Mouse (Mus musculus): ENCODE results near the gene Cntrob. TPM values are rescaled to one million over a fixed set of nuclear protein-coding genes. Genes with fewer than 3 reads are reported as not detected.
A peak's percentile ranks its signal among the peaks of the same experiment; 100 is the strongest.

Cntrob gene
- 10.3 and 15.7 TPM in 2 replicates for polyA plus RNA-seq (2014; fragmentation: Nextera tagmentation; extraction: Ambion mirVana)

DNA sequence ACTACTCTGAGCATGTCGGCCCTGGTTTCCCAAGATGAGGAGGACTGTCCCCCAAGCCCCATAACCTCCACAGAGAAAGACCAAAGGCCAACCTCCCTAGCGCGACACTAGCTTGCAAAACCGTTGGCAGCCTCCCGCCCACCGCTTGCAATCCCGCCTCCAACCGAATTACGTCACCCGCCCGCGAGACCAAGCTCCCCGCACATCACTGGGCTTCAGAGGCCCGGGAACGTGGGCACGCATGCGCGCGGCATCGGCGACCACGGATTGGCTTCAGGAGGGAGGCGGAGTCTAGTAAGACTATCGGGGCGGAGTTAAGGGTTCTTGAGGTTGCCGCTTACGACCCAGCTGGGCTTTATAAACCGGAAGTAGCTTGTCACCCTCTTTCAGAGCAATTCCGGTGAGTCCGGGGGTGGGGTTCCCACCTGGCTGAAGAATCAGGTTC is at the start of gene Cntrob, which contains the start of gene Trappc1:
Gene Cntrob, minus strand, starts transcription at position 109 of the 445 bp plus-strand sequence.
Gene Trappc1, plus strand, starts transcription at position 314 of the 445 bp plus-strand sequence.
- H3K4me2 ChIP-seq (ENCODE audit: low read depth, low read length): peak within 1 kb of the TSS; percentile 99
- H3K36me3 ChIP-seq (ENCODE audit: control insufficient read depth, insufficient read depth, low read length): no peaks in the 10 kb centered on the region
- peak within 1 kb of the TSS; percentile 80 for H3K9ac ChIP-seq (replicated peaks; ENCODE audit: low read depth, low read length)
- peak within 1 kb of the TSS; percentile 88 for H3K27ac ChIP-seq (ENCODE audit: low read depth, low read length)
- ATAC-seq (ENCODE audit: low read depth): peak; percentile 94
- peaks cover 35% of the 10 kb centered on the region for H3K4me1 ChIP-seq (ENCODE audit: control insufficient read depth, insufficient read depth, low read length)
- under 1% methylated on average over 30 of the region's 30 CpGs for WGBS
- peak within 1 kb of the TSS; percentile 57 for H3K4me3 ChIP-seq (ENCODE audit: low read depth, low read length)
- no peaks in the 10 kb centered on the region for H3K27me3 ChIP-seq (ENCODE audit: control insufficient read depth, insufficient read depth, low read length)
- no peaks in the 10 kb centered on the region for H3K9me3 ChIP-seq (ENCODE audit: control insufficient read depth, low read length)

DNA sequence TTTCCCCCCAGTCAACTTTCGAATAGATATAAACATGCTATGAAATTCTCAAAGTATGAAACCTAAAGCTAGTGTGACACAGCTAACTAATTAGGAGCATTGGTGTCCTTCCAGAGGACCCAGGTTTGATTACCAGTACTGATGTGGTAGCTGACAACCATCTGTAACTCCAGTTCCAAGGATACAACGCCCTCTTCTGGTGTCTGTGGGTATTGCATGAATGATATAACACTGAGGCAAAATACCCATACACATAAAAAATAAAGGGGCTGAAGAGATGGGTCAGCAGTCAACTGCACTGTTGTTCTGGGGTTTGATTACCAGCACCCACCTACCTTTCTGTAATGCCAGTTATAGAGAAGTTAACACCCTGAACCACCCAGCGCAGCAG is 49.2 kb upstream of the Cntrob start:
- 68% methylated on average over 3 of the region's 3 CpGs for WGBS
- no peak for ATAC-seq (ENCODE audit: low read depth)
- H3K27me3 ChIP-seq (ENCODE audit: control insufficient read depth, insufficient read depth, low read length): no peaks in the 10 kb centered on the region
- H3K4me2 ChIP-seq (ENCODE audit: low read depth, low read length): no peak overlapping the region
- H3K36me3 ChIP-seq (ENCODE audit: control insufficient read depth, insufficient read depth, low read length): 0 out of 2 replicates have a peak, but pooled peaks cover 3% of the 10 kb centered on the region
- H3K9me3 ChIP-seq (ENCODE audit: control insufficient read depth, low read length): no peaks in the 10 kb centered on the region
- no peak overlapping the region for H3K9ac ChIP-seq (replicated peaks; ENCODE audit: low read depth, low read length)
- H3K4me3 ChIP-seq (ENCODE audit: low read depth, low read length): no peak overlapping the region
- H3K4me1 ChIP-seq (ENCODE audit: control insufficient read depth, insufficient read depth, low read length): peaks cover 28% of the 10 kb centered on the region
- no peak overlapping the region; the same call in 1 of the 2 replicates for H3K27ac ChIP-seq (ENCODE audit: low read depth, low read length)

DNA sequence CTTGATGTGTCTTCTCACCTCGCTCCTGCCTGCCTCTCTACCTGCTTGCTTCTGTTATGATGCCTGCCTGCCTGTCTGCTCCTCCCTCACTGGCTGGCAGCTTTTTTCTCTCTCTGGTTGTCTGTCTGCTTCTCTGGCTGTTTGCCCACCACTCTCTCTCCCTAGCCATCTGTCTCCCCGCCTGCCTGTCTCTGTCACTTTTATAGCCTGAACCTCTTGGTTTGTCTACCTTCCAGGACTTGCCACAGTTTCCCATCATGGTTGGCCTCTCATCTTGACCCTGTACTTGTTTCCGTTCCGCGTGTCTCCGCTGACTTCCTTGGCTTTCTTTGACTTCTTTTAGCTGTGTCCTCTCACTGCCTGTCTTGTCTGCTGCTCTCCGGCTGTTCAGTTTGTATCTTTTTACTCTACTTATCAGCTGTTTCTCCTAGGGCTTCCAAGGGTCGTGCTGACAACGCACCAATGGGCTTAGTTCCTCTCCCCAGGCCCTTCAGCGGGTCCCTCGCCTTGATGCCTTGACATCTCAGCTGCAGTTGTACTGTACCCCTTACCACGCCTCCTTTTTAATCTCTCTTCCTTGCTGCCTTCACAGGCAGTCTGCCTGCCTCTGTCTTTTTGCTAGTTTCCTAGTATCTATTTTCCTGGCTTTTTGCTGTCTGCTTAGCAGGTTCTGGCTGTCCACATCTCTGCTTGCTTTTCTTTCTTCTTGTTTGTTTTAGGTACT is 48.6 kb upstream of the Cntrob start:
- H3K4me3 ChIP-seq (ENCODE audit: low read depth, low read length): no peak overlapping the region
- H3K9ac ChIP-seq (replicated peaks; ENCODE audit: low read depth, low read length): no peak overlapping the region
- WGBS: 24% methylated on average over 12 of the region's 12 CpGs
- H3K27me3 ChIP-seq (ENCODE audit: control insufficient read depth, insufficient read depth, low read length): no peaks in the 10 kb centered on the region
- H3K9me3 ChIP-seq (ENCODE audit: control insufficient read depth, low read length): no peaks in the 10 kb centered on the region
- H3K4me1 ChIP-seq (ENCODE audit: control insufficient read depth, insufficient read depth, low read length): peaks cover 34% of the 10 kb centered on the region
- H3K4me2 ChIP-seq (ENCODE audit: low read depth, low read length): peak overlapping the region; percentile 34; the same call in 1 of the 2 replicates
- H3K36me3 ChIP-seq (ENCODE audit: control insufficient read depth, insufficient read depth, low read length): 0 out of 2 replicates have a peak, but pooled peaks cover 3% of the 10 kb centered on the region
- H3K27ac ChIP-seq (ENCODE audit: low read depth, low read length): peak overlapping the region; percentile 64
- no peak for ATAC-seq (ENCODE audit: low read depth)

DNA sequence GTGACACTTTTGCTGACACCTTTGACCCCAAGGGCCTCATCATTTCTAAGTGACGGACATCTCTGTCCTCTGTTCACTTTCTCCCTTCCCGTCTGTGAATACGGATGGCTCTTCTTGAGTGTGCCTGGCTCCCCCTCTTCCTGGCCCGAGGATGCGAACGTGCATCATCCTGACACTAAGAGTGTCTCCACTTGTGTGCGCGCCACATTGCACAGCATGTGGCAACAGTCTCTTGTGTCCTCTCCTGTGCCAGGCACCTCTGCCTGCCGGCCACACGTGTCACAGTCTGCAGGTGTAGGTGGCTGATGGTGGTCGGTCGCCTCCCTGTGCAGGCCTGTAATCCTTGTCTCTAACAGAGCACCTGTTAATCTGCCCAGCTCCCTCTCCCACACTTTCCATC is 48.0 kb upstream of the Cntrob start:
- no peaks in the 10 kb centered on the region for H3K9me3 ChIP-seq (ENCODE audit: control insufficient read depth, low read length)
- peak overlapping the region; percentile 64 for H3K27ac ChIP-seq (ENCODE audit: low read depth, low read length)
- H3K27me3 ChIP-seq (ENCODE audit: control insufficient read depth, insufficient read depth, low read length): no peaks in the 10 kb centered on the region
- H3K4me2 ChIP-seq (ENCODE audit: low read depth, low read length): peak overlapping the region; percentile 34; the same call in 1 of the 2 replicates
- ATAC-seq (ENCODE audit: low read depth): no peak
- 0 out of 2 replicates have a peak, but pooled peaks cover 3% of the 10 kb centered on the region for H3K36me3 ChIP-seq (ENCODE audit: control insufficient read depth, insufficient read depth, low read length)
- H3K4me3 ChIP-seq (ENCODE audit: low read depth, low read length): no peak overlapping the region; the same call in 1 of the 2 replicates
- H3K4me1 ChIP-seq (ENCODE audit: control insufficient read depth, insufficient read depth, low read length): peaks cover 34% of the 10 kb centered on the region
- 9% methylated on average over 12 of the region's 12 CpGs for WGBS
- H3K9ac ChIP-seq (replicated peaks; ENCODE audit: low read depth, low read length): no peak overlapping the region

DNA sequence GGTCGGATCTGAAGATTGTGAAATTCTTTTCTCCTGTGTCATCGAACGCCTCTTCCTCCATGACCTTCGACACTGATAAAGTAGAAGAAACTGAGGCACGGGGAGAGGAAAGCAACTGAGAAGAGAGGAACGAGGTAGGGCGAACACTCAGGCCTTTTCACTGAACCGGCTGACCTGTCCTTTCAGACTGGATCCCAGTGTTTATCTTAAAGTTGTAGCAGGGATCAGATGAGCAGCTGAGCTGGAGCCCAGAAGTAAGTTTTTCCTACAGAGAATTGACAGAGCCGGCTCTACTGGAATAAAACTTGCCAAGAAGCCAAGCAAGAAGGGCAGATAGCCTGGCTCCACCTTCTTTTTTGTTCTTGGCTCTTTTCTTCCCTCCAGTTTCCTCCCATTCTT is 47.2 kb upstream of the Cntrob start:
- WGBS: 12% methylated on average over 9 of the region's 9 CpGs
- no peak overlapping the region for H3K9ac ChIP-seq (replicated peaks; ENCODE audit: low read depth, low read length)
- H3K27ac ChIP-seq (ENCODE audit: low read depth, low read length): peak overlapping the region; percentile 64
- ATAC-seq (ENCODE audit: low read depth): no peak
- no peaks in the 10 kb centered on the region for H3K27me3 ChIP-seq (ENCODE audit: control insufficient read depth, insufficient read depth, low read length)
- 0 out of 2 replicates have a peak, but pooled peaks cover 3% of the 10 kb centered on the region for H3K36me3 ChIP-seq (ENCODE audit: control insufficient read depth, insufficient read depth, low read length)
- H3K4me3 ChIP-seq (ENCODE audit: low read depth, low read length): peak overlapping the region; percentile 6; the same call in 1 of the 2 replicates
- peak overlapping the region; percentile 34 for H3K4me2 ChIP-seq (ENCODE audit: low read depth, low read length)
- no peaks in the 10 kb centered on the region for H3K9me3 ChIP-seq (ENCODE audit: control insufficient read depth, low read length)
- peaks cover 38% of the 10 kb centered on the region for H3K4me1 ChIP-seq (ENCODE audit: control insufficient read depth, insufficient read depth, low read length)

DNA sequence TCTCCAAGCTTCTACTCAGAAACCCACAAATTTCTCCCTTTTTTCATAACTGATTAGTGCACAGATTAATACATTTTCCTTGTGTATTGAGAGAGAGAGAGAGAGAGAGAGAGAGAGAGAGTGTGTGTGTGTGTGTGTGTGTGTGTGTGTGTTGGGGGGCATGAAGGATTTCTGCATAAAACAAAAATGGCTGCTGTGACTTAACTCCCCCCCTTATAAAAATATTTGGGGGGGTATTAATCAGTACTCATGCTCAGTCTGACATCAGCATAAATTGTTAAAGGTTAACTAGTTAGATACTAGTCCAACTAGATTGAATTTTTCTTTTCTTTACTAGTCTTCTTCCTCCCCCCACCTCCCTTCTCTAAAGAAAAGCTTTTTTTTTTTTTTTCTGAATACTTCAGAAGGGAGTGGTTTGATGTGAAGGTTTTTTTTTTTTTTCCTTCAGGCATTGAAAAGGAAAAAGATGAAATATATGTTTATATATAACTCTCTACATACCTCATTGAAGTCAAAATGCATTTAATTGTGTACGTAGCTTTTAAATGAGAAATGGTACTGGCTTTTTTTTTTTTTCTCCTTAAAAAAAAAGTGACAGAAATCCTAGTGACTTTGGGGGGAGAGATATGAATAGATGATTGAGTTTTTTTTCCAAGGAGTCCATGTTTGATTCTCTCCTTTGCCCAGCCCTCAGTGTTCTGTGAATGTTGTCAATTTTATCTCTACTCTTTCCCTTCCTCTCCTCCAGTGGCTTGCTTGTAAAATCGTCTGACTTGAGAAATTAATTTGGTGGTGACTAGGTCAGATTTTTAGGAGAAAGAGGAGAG is 46.6 kb upstream of the Cntrob start:
- no peaks in the 10 kb centered on the region for H3K27me3 ChIP-seq (ENCODE audit: control insufficient read depth, insufficient read depth, low read length)
- H3K36me3 ChIP-seq (ENCODE audit: control insufficient read depth, insufficient read depth, low read length): 0 out of 2 replicates have a peak, but pooled peaks cover 3% of the 10 kb centered on the region
- H3K4me3 ChIP-seq (ENCODE audit: low read depth, low read length): peak overlapping the region; percentile 85; the same call in 1 of the 2 replicates
- peak overlapping the region; percentile 98 for H3K4me2 ChIP-seq (ENCODE audit: low read depth, low read length)
- ATAC-seq (ENCODE audit: low read depth): no peak
- peak overlapping the region; percentile 100 for H3K27ac ChIP-seq (ENCODE audit: low read depth, low read length)
- H3K9me3 ChIP-seq (ENCODE audit: control insufficient read depth, low read length): no peaks in the 10 kb centered on the region
- H3K9ac ChIP-seq (replicated peaks; ENCODE audit: low read depth, low read length): peak overlapping the region; percentile 100
- peaks cover 44% of the 10 kb centered on the region for H3K4me1 ChIP-seq (ENCODE audit: control insufficient read depth, insufficient read depth, low read length)
- WGBS: 16% methylated on average over 2 of the region's 2 CpGs

DNA sequence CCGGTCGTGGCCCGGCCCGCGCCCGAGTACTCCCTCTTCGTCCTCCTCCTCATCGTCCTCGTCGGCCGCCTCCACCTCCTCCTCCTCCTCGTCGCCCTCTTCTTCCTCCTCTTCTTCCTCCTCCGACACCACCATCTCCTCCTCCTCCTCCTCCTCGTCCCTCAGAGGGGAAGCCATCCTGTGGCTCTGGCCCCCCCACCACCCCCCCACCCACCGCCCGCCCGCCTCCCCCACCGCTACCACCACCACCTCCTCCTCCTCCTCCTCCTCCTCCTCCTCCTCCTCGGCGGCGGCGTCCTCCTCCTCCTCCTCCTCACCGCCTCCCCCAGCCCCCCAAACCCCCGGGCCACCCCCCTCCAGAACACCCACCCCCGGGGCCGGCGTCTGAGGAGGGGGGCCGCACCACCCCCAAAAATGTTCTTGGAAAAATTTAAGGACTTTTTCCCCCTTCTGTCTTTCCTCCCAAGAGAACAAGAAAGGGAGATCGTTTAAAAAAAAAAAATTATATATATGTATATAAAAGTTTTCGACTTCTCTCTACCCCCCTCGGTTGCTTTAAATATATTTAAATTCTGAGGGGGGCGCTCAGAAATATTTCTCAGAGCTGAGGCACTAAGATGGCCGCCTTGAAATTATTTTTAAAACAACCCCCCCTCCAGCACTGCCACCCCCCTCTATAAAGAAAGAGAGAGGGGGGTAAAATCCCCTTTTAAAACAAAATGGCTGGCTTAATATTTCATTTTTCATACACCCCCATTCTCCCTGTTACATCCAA is 45.8 kb upstream of the Cntrob start, which contains the start of gene Chd3:
Gene Chd3, minus strand, starts transcription at position 192 of the 775 bp plus-strand sequence.
- Histone ChIP-seq H3K9me3 (ENCODE audit: control insufficient read depth, low read length) (no peaks in the 10 kb centered on the region), H3K9ac (replicated peaks; ENCODE audit: low read depth, low read length) (peak within 1 kb of the TSS; percentile 100), H3K4me1 (ENCODE audit: control insufficient read depth, insufficient read depth, low read length) (peaks cover 52% of the 10 kb centered on the region), H3K4me3 (ENCODE audit: low read depth, low read length) (peak within 1 kb of the TSS; percentile 85), H3K27me3 (ENCODE audit: control insufficient read depth, insufficient read depth, low read length) (no peaks in the 10 kb centered on the region), H3K27ac (ENCODE audit: low read depth, low read length) (peak within 1 kb of the TSS; percentile 100), H3K36me3 (ENCODE audit: control insufficient read depth, insufficient read depth, low read length) (0 out of 2 replicates have a peak, but pooled peaks cover 3% of the 10 kb centered on the region), H3K4me2 (ENCODE audit: low read depth, low read length) (peak within 1 kb of the TSS; percentile 98)
- ATAC-seq (ENCODE audit: low read depth): no peak
- 0% methylated on average over 17 of the region's 34 CpGs for WGBS

Data from neural tube, embryonic 14.5 days (tissue).